Mouse (Mus musculus) stomach, postnatal 0 days (tissue): ENCODE results near the gene Aurkb.

Experiments
- CTCF ChIP-seq: IDR thresholded peaks from 2 replicates; pipeline ENCODE4 v1.5.1; 2016; ENCODE audit warnings: antibody characterized with exemption, low read depth, mild to moderate bottlenecking, moderate library complexity
- EP300 ChIP-seq: optimal IDR thresholded peaks from 2 replicates; pipeline ENCODE3; 2016; ENCODE audit warnings: antibody characterized with exemption

DNA sequence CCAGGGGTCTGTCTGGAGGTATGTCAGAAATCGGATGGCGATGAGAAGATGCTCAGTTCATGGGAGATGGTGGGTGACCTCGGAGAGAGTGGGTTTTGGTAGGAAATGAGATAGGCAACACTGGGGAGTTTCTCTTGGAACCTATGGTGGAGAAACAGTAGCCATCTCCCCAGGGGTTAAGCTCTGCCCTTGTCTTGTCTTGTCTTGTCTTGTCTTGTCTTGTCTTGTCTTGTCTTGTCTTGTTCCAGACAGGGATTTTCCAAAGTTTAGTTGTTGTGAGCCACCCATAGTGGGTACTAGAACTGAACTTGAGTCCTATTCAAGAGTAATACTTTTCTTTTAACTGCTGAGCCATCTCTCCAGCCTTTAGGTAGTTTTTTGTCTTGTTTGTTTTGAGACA lies 18.9 kb upstream of the Aurkb start:
- no peak for TF ChIP-seq CTCF
- TF ChIP-seq EP300, result no peak
